Mouse (Mus musculus) CD4-positive helper T cell, adult 2 months (primary cell): ENCODE measurements around the gene Gm6760.

Source experiments
- DNase-seq: peaks from one replicate; pipeline ENCODE4 v3.0.0-alpha.2; 2012; ENCODE audit warnings: low read depth, missing footprints, low spot score

Gene Gm6760

GRCm38 (mm10) chrX:64152098-64152497 lies at the start of gene Gm6760:
Gm6760 (minus strand) TSS chrX:64152198.
- DNase-seq: no peak

GRCm38 (mm10) chrX:64181246-64181645 lies 29.2 kb upstream of the Gm6760 start:
- no peak for DNase-seq

GRCm38 (mm10) chrX:64173248-64173647 lies 21.2 kb upstream of the Gm6760 start, which contains the start of gene 3830417A13Rik:
3830417A13Rik (plus strand) TSS chrX:64173548.
- DNase-seq: no peak
